ENCODE assay signal across 11 mouse cellular contexts in the genomic region with DNA sequence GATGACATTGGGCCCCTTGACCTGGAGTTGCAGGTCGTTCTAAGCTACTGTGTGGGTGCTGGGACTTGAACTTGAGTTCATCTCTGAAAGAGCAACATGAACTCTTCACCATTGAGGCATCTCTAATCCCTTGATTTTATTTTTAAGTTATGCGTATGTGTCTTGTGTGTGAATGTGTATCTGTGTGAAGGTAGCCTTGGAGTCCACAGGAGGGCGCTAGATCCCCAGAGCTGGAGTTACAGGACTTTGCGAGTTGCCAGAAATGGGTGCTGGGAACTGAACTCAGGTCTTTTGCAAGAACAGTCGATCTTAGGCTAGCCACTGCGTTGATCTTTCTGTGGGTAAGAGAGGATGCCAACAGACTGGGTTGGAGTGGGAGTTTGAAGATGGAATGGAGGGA. TPM values are rescaled to one million over a fixed set of nuclear protein-coding genes. Genes with fewer than 3 reads are reported as not detected.
DNase-seq lines count a peak whose midpoint lies in the region; ATAC-seq and TF ChIP-seq lines count a peak whose summit lies in the region.
"Had no signal": no experiment of that assay in that cellular context is flagged by ENCODE, and none has a peak within 500 bp of the region (broad histone marks: within the 10 kb centered on the region; RNA-seq: fewer than 3 reads in every experiment).

No protein-coding gene starts in this region.

- ATAC-seq in hindbrain, embryonic 15.5 days (ENCODE audit: low FRiP score, low read depth): 0 out of 2 replicates have a peak, but pooled peaks have one; percentile 8
- ATAC-seq in hindbrain, embryonic 16.5 days: no peak
- ATAC-seq in frontal cortex, adult (ENCODE audit: low TSS enrichment): no peak

- peak; percentile 17 for DNase-seq in thymus, postnatal 14 days
- no peak for DNase-seq in thymus, adult 2 months
- DNase-seq in c-Kit-positive CD71-positive TER-119-negative erythroid progenitor cells, embryonic 14.5 days (ENCODE audit: low read depth): peak; percentile 24
- peak; percentile 55 for DNase-seq in testis, postnatal 14 days (ENCODE audit: low spot score)
- no peak for DNase-seq in urinary bladder, postnatal 25 days (ENCODE audit: low spot score)

- H3K27me3 ChIP-seq in hindbrain, embryonic 15.5 days: peaks cover 9% of the 10 kb centered on the region; the same call in 1 of the 2 replicates
- H3K27me3 ChIP-seq in hindbrain, embryonic 16.5 days (replicated peaks; ENCODE audit: control insufficient read depth, insufficient read depth, low read length): no peaks in the 10 kb centered on the region; the same call in none of the 2 replicates
- peaks cover 4% of the 10 kb centered on the region; the same call in 1 of the 2 replicates for H3K27me3 ChIP-seq in thymus, adult 2 months (ENCODE audit: control insufficient read depth, insufficient read depth, low read length)

- no peak for TF ChIP-seq POLR2A in thymus, adult 2 months (IDR thresholded peaks at IDR 0.05; ENCODE audit: control insufficient read depth, extremely low read depth, insufficient read depth, low read length, poor library complexity)

- 83% methylated on average over 6 of the region's 6 CpGs for WGBS in hindbrain, embryonic 15.5 days
- WGBS in hindbrain, embryonic 16.5 days: 88% methylated on average over 6 of the region's 6 CpGs
- 87% methylated on average over 6 of the region's 6 CpGs for WGBS in thymus, adult 2 months

- H3K9ac ChIP-seq in hindbrain, embryonic 15.5 days: no peak overlapping the region
- H3K9ac ChIP-seq in hindbrain, embryonic 16.5 days (ENCODE audit: low read depth, low read length): no peak overlapping the region

- H3K4me3 ChIP-seq in hindbrain, embryonic 15.5 days: no peak overlapping the region
- no peak overlapping the region for H3K4me3 ChIP-seq in hindbrain, embryonic 16.5 days (ENCODE audit: low read length)
- H3K4me3 ChIP-seq in thymus, adult 2 months (ENCODE audit: control insufficient read depth, insufficient read depth, low read length): no peak overlapping the region
- H3K4me3 ChIP-seq: embryonic facial prominence, embryonic 12.5 days; heart, embryonic 13.5 days had no signal

- H3K9me3 ChIP-seq in hindbrain, embryonic 15.5 days: no peaks in the 10 kb centered on the region
- no peaks in the 10 kb centered on the region; the same call in 1 of the 2 replicates for H3K9me3 ChIP-seq in hindbrain, embryonic 16.5 days (ENCODE audit: control insufficient read depth, low read length)
- H3K9me3 ChIP-seq: heart, embryonic 13.5 days had no signal

- peaks cover 14% of the 10 kb centered on the region for H3K4me1 ChIP-seq in hindbrain, embryonic 15.5 days (replicated peaks)
- H3K4me1 ChIP-seq in hindbrain, embryonic 16.5 days (ENCODE audit: control insufficient read depth, insufficient read depth, low read depth, low read length): peaks cover 5% of the 10 kb centered on the region; the same call in 1 of the 2 replicates
- peaks cover 3% of the 10 kb centered on the region; the same call in 1 of the 2 replicates for H3K4me1 ChIP-seq in thymus, adult 2 months (replicated peaks; ENCODE audit: control insufficient read depth, insufficient read depth, low read length)

- H3K4me2 ChIP-seq in hindbrain, embryonic 15.5 days: no peak overlapping the region
- no peak overlapping the region for H3K4me2 ChIP-seq in hindbrain, embryonic 16.5 days (ENCODE audit: low read length)

- H3K36me3 ChIP-seq in hindbrain, embryonic 15.5 days: no peaks in the 10 kb centered on the region
- H3K36me3 ChIP-seq in hindbrain, embryonic 16.5 days (ENCODE audit: control insufficient read depth, insufficient read depth, low read length): no peaks in the 10 kb centered on the region
- no peaks in the 10 kb centered on the region for H3K36me3 ChIP-seq in thymus, adult 2 months (ENCODE audit: control insufficient read depth, insufficient read depth, low read length)
- H3K36me3 ChIP-seq: embryonic facial prominence, embryonic 12.5 days; heart, embryonic 13.5 days had no signal

- no peak for TF ChIP-seq CTCF in thymus, adult 2 months (IDR thresholded peaks at IDR 0.05; ENCODE audit: borderline replicate concordance, control insufficient read depth, extremely low read depth, insufficient read depth, low read length, poor library complexity)

- no peak overlapping the region for H3K27ac ChIP-seq in hindbrain, embryonic 15.5 days (replicated peaks)
- no peak overlapping the region for H3K27ac ChIP-seq in hindbrain, embryonic 16.5 days (ENCODE audit: low read depth, low read length)
- H3K27ac ChIP-seq in thymus, adult 2 months (ENCODE audit: control insufficient read depth, insufficient read depth, low read length): no peak overlapping the region
- H3K27ac ChIP-seq: embryonic facial prominence, embryonic 12.5 days; heart, embryonic 13.5 days; macrophage had no signal

RNA-seq across cellular contexts. Expression of gene Slc45a1, which starts 4.5 kb away (rescaled TPM):
- polyA plus RNA-seq in hindbrain, embryonic 15.5 days (2015; fragmentation: Nextera tagmentation; extraction: Ambion mirVana): 37.6 and 43.4 TPM in 2 replicates
- polyA plus RNA-seq in hindbrain, embryonic 16.5 days (2015; fragmentation: Nextera tagmentation; extraction: Ambion mirVana): 44.7 and 46.7 TPM in 2 replicates
- 0.03 TPM in 1 of 2 replicates, not detected in the other for polyA plus RNA-seq in thymus, adult 2 months (2012; rRNA removed)
- polyA plus RNA-seq: macrophage had no signal

Comparison
In these comparisons a context has a peak if more than half of its experiments do, and no peak if none do; other contexts are left out.
1. DNase-seq: peak in thymus, postnatal 14 days (single experiment), c-Kit-positive CD71-positive TER-119-negative erythroid progenitor cells, embryonic 14.5 days (single experiment) and testis, postnatal 14 days (single experiment); none in thymus, adult 2 months (single experiment) and urinary bladder, postnatal 25 days (single experiment).
2. RNA of gene Slc45a1, which starts 4.5 kb away (polyA plus RNA-seq): 44.7 to 46.7 TPM in hindbrain, embryonic 16.5 days and 37.6 to 43.4 TPM in hindbrain, embryonic 15.5 days; 0.03 TPM in thymus, adult 2 months; every median in the first group is over 10 times any median in the second.